Mouse (Mus musculus) heart, adult 2 months (tissue): ENCODE measurements around the gene Limd1. TPM values are rescaled to one million over a fixed set of nuclear protein-coding genes. Genes with fewer than 3 reads are reported as not detected.

Experiments used
- DNase-seq, 2 experiments: peaks; one replicate each; pipeline ENCODE4 v3.0.0; 2021
- H3K27ac ChIP-seq: fragments of 200-600 bp; 2 replicates; pipeline ENCODE4 v1.8.1; 2022
- H3K27me3 ChIP-seq: fragments of 200-500 bp; 2 replicates; pipeline ENCODE4 v1.6.1; 2012; ENCODE audit warnings: mild to moderate bottlenecking, low read length, inconsistent platforms, mixed read lengths; ENCODE audit not compliant: control insufficient read depth, insufficient read depth
- H3K36me3 ChIP-seq: fragments of 200-500 bp; 2 replicates; pipeline ENCODE4 v1.6.1; 2012; ENCODE audit warnings: low read length, inconsistent platforms; ENCODE audit not compliant: control insufficient read depth, insufficient read depth
- H3K4me1 ChIP-seq: fragments of 200-500 bp; 2 replicates; pipeline ENCODE4 v1.6.1; 2011; ENCODE audit warnings: low read length; ENCODE audit not compliant: control insufficient read depth, insufficient read depth
- H3K4me3 ChIP-seq: fragments of 200-600 bp; 2 replicates; pipeline ENCODE4 v1.8.1; 2022
- H3K79me2 ChIP-seq: fragments of 200-500 bp; replicated peaks from 2 replicates; pipeline ENCODE4 v1.6.1; 2012; ENCODE audit warnings: mild to moderate bottlenecking, inconsistent platforms, low read length, moderate library complexity, mixed read lengths; ENCODE audit not compliant: control insufficient read depth, insufficient read depth
- H3K9ac ChIP-seq: fragments of 200-500 bp; 2 replicates; pipeline ENCODE4 v1.6.1; 2012; ENCODE audit warnings: low read depth, mild to moderate bottlenecking, control low read depth, inconsistent platforms, low read length, mixed read lengths
- CTCF ChIP-seq: fragments of 200-600 bp; IDR thresholded peaks from 2 replicates; pipeline ENCODE4 v1.8.1; 2022; ENCODE audit warnings: antibody characterized with exemption, mild to moderate bottlenecking, moderate library complexity
- EP300 ChIP-seq: fragments of 200-500 bp; IDR thresholded peaks from 2 replicates; pipeline ENCODE4 v1.6.1; 2011; ENCODE audit warnings: low read depth, low read length, control low read depth; ENCODE audit not compliant: insufficient read depth
- POLR2A ChIP-seq: fragments of 200-500 bp; IDR thresholded peaks from 2 replicates; pipeline ENCODE4 v1.6.1; 2011; ENCODE audit warnings: mild to moderate bottlenecking, low read depth, low read length, control low read depth; ENCODE audit not compliant: insufficient read depth
- WGBS: fragments of 180-500 bp; shearing (Covaris S2); methylation state at CpG from one replicate; pipeline ENCODE4 v1.1.7; 2018; 5-methylcytosine and 5-hydroxymethylcytosine counted together
- intact Hi-C: fragments of 180-260 bp; cut with DNase I; formaldehyde crosslinking; loops from one replicate; pipeline ENCODE4 v1.15.1; 2025
- polyA plus RNA-seq: library from polyadenylated mRNA; depleted of rRNA; stranded (reverse); fragments of >200 nt; gene quantifications from 2 replicates; pipeline ENCODE4 v1.2.3, GENCODE M21; 2012
- total RNA-seq, 2 experiments: library from RNA; stranded (reverse); gene quantifications; 2 replicates each; pipeline ENCODE4 v1.2.3; 2021

Gene Limd1
- total and polyA plus RNA-seq, 3 experiments: 33.7 to 48.9 (median 34.6) TPM

DNA sequence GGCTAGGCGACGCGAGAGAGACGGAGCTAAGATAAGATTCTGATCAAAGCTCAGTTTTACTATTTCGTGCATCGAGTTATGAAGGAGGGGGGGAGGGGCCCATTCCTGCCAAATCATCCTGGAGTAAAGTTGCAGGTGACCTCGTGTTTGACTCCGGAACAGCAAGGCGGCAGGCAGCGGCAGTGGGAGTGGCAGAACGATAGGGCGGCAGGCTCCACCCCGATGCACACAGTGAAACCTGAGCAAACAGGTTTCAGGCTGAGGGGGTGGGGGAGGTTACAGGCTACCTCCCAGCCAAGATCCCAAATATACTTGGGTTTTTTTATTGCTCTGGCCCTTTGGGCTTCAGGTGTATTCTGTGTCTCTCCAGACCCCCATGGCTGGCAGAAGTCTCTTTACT lies 18.2 kb downstream of the Limd1 start:
- H3K9ac ChIP-seq: no peak overlapping the region
- H3K4me3 ChIP-seq: no peak overlapping the region
- peaks cover 21% of the 10 kb centered on the region for H3K4me1 ChIP-seq
- intact Hi-C loops: no loop called here
- no peak for DNase-seq
- 27% methylated on average over 13 of the region's 13 CpGs for WGBS
- no peak overlapping the region for H3K27ac ChIP-seq
- H3K27me3 ChIP-seq: no peaks in the 10 kb centered on the region
- peaks cover 5% of the 10 kb centered on the region for H3K36me3 ChIP-seq
- peaks cover 8% of the 10 kb centered on the region for H3K79me2 ChIP-seq
- no peak for TF ChIP-seq POLR2A
- TF ChIP-seq CTCF: no peak
- no peak for TF ChIP-seq EP300

DNA sequence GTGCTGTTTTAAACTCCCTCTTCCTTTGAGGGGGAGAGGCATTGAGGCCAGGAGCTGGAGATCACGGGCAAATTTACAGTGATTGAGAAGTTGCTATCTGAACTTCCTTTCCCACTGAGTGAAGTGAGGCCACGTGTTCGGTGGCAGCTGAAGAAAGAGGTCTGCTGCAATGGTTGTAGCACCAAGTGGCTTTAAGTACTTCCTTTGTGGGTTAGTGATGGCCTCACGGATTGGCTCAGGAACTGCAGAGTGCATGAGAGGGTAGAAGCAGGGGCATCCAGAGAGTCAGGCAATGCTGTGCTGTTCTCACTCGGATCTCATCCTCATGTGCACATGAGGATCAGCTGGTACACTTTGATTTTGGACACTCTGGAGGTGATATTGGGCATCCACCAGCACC lies 19.4 kb downstream of the Limd1 start:
- no peak overlapping the region for H3K4me3 ChIP-seq
- H3K4me1 ChIP-seq: peaks cover 10% of the 10 kb centered on the region
- TF ChIP-seq EP300 (no peak), POLR2A (no peak), CTCF (no peak)
- intact Hi-C loops: no loop called here
- H3K27ac ChIP-seq: no peak overlapping the region
- DNase-seq: no peak
- H3K36me3 ChIP-seq: peaks cover 4% of the 10 kb centered on the region
- WGBS: 35% methylated on average over 5 of the region's 5 CpGs
- peaks cover 5% of the 10 kb centered on the region for H3K79me2 ChIP-seq
- no peaks in the 10 kb centered on the region for H3K27me3 ChIP-seq
- H3K9ac ChIP-seq: no peak overlapping the region

DNA sequence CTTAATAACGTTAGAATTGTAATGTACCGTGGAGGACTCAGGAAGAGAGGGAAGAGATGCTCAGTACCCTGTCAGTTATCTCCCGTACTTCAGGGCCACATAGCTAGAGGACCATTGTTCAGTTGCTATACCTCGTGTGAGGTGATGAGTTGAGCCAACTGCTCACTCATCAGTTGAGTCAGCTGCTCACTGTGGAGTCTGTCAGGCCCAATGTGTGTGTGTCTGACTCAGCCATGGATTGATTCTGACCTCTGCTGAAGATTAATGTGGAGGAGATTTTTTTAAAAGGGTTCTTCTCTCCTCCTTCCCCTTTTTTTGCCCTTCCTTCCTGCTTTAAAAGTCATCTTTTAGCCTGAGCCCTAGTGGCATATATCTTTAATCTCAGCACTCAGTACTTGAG lies 22.0 kb downstream of the Limd1 start:
- DNase-seq: no peak
- 55% methylated on average over 4 of the region's 4 CpGs for WGBS
- H3K27me3 ChIP-seq: no peaks in the 10 kb centered on the region
- no peak overlapping the region for H3K9ac ChIP-seq
- intact Hi-C loops: no loop called here
- TF ChIP-seq EP300 (no peak), POLR2A (no peak), CTCF (no peak)
- peaks cover 5% of the 10 kb centered on the region for H3K79me2 ChIP-seq
- H3K36me3 ChIP-seq: peaks cover 13% of the 10 kb centered on the region
- H3K4me3 ChIP-seq: no peak overlapping the region
- peaks cover 11% of the 10 kb centered on the region for H3K4me1 ChIP-seq
- no peak overlapping the region for H3K27ac ChIP-seq

DNA sequence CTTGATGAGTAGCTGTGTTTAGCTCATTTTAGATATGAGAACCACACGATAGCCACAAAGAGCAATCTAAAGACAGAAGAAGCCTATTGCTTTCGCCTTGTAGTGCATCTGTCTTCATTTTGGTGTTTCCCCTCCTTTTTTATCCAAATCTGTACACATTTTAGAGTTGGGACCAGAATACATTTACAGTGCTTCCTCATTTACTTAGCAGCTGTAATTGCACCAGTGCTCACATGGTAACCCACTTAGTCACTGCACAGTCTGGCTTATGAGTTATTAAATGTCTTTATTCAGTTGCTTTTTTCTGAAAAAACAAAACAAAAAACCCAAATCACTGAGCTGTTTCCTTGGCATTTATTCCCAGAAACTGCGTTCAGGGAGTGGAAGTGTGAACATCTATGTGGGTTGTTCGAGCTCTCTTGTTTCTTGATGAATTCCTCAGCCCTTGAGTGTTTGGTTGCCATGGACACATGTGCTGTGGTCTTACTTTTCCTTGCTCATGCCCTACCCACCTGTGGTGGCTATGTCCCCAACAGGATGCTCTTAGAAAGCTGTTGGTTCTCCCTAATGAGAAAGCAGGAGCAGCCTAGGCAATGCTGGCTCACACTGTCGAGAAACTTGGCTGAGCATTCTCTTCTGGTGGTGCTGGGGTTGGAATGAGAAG lies 24.8 kb downstream of the Limd1 start:
- peak overlapping the region; percentile 24 for H3K27ac ChIP-seq
- no peaks in the 10 kb centered on the region for H3K27me3 ChIP-seq
- no peak overlapping the region for H3K9ac ChIP-seq
- H3K4me3 ChIP-seq: no peak overlapping the region
- intact Hi-C loops: no loop called here
- peaks cover 11% of the 10 kb centered on the region for H3K4me1 ChIP-seq
- no peak for TF ChIP-seq POLR2A
- no peak for TF ChIP-seq CTCF
- TF ChIP-seq EP300: no peak
- H3K36me3 ChIP-seq: peaks cover 26% of the 10 kb centered on the region
- peaks cover 4% of the 10 kb centered on the region for H3K79me2 ChIP-seq
- WGBS: 55% methylated on average over 5 of the region's 5 CpGs
- peak in 1 of 2 experiments; percentile 15 for DNase-seq

DNA sequence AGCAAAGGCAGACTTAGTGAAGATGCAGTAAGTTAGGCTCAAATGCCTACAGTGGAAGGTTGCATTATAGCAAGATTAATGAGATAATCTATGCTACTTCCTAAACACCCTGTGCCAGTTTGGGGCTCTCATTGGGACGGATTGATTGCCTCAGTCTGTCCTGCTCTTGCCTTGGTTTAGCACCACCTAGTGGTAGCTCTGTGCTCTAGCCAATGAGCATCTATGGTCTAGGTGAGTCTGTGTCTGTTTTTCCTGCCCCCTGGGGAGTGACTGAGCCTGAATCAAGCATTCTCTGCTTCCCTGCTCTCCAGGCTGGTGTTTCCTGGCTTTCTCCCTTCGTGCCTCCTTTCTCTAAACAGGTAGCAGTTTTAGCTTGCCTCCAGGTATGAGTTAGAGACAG lies 25.8 kb downstream of the Limd1 start:
- 10% methylated on average over 2 of the region's 2 CpGs for WGBS
- H3K27ac ChIP-seq: peak overlapping the region; percentile 24; the same call in 1 of the 2 replicates
- intact Hi-C loops: loop anchor here (1.0 to 2.0 kb wide), 3 partner anchors 20 to 54 kb away; partner anchors contain the start of gene Limd1

DNA sequence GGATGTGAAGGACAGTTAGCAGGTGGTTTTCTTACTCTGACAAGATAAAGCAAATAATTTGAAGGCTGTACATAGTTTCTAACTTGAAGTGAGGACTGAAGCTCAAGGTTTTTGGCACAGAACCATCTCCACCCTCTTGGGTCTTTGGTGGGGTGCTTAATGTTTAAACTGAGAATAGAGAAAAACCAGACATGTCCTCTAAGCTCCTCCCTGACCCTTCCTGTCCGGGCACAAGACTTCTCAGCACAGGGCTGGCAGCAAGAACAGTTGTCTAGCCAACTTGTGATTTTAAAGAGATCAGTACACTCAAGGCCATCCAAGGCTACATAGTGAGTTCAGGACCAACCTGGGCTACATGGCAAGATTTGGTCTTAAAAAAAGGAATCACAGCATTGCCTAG lies 27.1 kb downstream of the Limd1 start:
- no peak for DNase-seq
- H3K27me3 ChIP-seq: no peaks in the 10 kb centered on the region
- H3K36me3 ChIP-seq: peaks cover 26% of the 10 kb centered on the region
- intact Hi-C loops: loop anchor here (2.0 kb wide), 2 partner anchors 19 to 27 kb away; partner anchors contain the start of gene Limd1
- H3K9ac ChIP-seq: no peak overlapping the region
- TF ChIP-seq EP300: no peak
- TF ChIP-seq CTCF: no peak
- no peak for TF ChIP-seq POLR2A
- WGBS: 3% methylated on average over 1 of the region's 1 CpGs
- H3K4me3 ChIP-seq: no peak overlapping the region
- no peaks in the 10 kb centered on the region; the same call in 1 of the 2 replicates for H3K79me2 ChIP-seq
- H3K27ac ChIP-seq: peak overlapping the region; percentile 32; the same call in 1 of the 2 replicates
- H3K4me1 ChIP-seq: peaks cover 15% of the 10 kb centered on the region

More for the DNA sequence above, 25.8 kb downstream of the Limd1 start:
- Histone ChIP-seq H3K4me3 (no peak overlapping the region), H3K79me2 (no peaks in the 10 kb centered on the region; the same call in 1 of the 2 replicates), H3K27me3 (no peaks in the 10 kb centered on the region), H3K4me1 (peaks cover 10% of the 10 kb centered on the region), H3K36me3 (peaks cover 26% of the 10 kb centered on the region), H3K9ac (no peak overlapping the region)
- TF ChIP-seq EP300: peak; percentile 80
- no peak for TF ChIP-seq CTCF
- TF ChIP-seq POLR2A: no peak
- peak in 1 of 2 experiments; percentile 43 for DNase-seq
